Mouse (Mus musculus) cerebral cortex, adult 2 months (tissue): ENCODE measurements around the gene Rgs17.

Source experiments
- WGBS: fragments of 180-500 bp; shearing (Covaris S2); methylation state at CpG from one replicate; pipeline ENCODE4 v1.1.7; 2018; 5-methylcytosine and 5-hydroxymethylcytosine counted together

Gene Rgs17

DNA sequence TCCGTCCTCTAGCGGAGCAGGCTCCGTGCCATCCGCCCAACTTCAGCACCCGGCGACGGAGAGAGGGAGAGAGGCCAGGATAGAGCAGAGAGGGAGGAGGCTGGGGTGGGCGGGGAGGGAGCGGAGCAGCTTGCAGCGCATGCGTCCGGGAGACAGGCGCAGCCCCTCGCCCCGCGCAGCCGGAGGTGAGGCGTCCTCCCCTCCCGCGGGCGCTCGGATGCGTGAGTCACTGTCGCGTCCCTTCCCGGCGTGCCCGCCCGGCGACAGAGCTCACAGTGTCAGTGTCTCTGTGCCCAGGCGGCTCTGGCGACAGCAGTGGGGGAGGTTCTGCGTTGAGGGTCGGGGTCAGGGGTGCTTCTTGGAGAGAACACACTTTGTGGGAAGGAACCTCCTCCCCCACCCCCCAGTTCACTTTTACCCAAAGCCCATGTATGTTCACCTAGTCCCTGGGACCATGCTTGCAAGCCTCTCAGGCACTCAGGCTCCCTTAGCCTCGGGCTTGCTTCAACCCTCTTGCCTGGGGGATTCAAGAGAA is at the start of gene Rgs17:
Rgs17 (minus strand) TSS at position 107 of the 535 bp plus-strand sequence.
- under 1% methylated on average over 31 of the region's 35 CpGs for WGBS

DNA sequence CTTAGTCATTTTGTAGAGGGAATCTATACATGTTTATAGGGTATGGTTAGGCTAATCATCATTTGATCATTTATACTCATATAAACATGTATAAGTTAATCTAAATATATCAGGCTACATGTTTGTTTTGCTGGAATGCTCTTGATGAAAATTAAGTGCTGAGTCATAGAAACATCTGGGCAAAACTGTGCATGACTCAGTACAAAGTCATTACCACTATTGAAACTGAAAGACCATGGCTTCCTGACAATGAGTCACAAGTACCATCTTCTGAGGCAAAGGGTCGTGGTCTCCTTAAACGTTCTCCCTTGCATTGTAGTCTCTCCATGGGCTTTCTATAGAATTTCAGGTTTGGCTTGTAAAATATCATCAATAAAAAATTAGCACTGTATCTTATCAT is 45.5 kb upstream of the Rgs17 start:
- WGBS: 71% methylated on average over 2 of the region's 2 CpGs

DNA sequence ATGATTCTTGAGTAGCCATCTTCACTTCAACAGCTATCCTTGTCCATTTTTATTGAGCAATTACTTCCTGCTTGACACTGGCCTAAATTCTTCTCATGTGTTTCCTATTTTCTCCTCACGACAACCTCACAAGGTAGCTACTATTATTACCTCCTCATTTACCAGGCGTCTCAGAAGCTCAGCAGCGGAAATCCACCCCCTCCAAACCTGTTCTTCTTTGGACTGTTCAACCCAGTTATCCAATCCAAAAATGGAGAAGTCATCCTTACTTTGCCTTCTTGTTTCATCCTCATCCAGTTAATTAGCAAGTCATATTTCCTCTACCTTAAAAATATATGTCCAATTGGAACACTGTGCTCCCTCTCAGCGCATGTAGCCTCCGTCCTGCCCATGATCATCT is 2.1 kb upstream of the Rgs17 start:
- WGBS: 60% methylated on average over 5 of the region's 5 CpGs

DNA sequence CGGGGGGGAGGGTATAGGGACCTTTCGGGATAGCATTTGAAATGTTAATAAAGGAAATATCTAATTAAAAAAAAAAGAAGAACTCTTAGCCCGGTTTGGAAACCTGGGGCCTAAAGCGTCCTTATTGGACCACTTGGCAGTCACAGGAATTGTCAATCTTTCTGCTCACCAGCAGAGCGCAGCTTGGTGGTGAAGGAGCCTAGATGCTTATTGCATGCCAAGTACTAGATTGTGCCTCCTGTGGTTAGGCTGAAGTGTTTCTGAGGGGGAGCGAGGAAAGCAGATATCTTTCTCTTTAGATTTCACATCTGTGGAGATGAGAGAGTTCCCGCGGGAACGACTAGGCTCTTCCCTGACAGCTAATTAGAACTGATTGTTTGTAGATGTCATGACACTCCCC is 896 bp upstream of the Rgs17 start:
- 11% methylated on average over 9 of the region's 9 CpGs for WGBS

DNA sequence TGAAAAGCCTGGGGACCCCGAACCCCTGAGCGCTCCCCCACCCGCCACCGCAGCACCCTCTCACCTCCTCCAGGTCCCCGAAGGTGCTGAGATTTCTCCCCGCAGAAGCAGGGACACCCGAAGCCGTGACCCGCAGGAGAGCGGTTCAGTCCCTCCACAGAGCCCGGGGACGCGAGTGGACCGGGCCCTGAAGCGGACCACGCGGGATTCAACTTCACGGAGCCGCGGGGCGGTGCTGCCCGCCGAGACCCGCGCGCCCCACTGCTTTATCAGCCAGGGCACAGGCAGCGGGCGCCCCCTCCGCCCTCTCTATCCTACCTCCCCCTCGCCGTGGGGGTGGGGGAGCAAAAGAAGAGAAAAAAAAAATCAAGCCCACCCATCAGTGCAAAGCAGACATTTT is 429 bp downstream of the Rgs17 start:
- WGBS: under 1% methylated on average over 31 of the region's 31 CpGs

DNA sequence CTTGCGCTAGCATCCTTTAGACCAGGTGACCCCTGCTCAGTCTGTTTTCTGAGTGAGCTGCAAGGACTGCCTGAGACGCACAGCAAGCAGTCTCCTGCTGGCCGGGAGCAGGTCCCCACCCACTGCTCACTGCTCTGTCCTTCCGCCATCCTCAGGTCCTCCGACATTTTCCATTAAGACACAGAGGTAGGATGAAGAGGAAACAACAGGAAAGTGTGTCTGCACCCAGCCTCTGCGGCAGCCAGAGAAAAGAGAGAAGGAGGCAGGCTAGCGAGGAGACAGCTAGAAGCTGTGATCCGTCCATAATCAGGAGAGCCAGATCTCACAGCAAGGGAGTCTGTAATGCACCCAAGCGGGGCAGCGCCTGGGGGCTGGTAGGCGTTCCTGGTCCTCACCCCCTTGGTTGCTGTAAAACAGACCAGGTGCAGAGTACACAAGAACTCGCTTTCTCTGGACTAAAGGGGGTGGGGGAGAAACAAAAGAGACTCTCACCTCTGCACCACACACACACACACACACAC is 1.1 kb downstream of the Rgs17 start:
- 4% methylated on average over 12 of the region's 12 CpGs for WGBS

DNA sequence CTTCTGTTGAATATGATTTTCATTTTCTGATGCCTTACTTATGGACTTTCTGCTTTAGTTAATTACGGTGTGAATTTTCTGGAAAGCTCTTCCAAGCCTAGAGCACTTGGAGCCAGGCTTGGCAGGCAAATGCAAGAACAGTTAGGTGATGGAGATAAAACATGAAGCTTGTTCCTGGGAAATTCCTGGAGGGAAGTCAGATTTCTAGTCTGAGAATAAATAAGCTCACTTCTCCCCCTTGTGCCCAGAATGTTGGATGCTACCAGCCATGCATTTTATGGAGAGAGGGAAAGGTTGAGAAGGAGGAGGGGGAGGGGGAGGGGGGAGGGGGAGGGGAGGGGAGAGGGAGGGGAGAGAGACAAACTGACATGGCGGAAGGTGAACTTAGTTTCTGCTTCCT is 17.8 kb downstream of the Rgs17 start:
- 42% methylated on average over 1 of the region's 2 CpGs for WGBS

DNA sequence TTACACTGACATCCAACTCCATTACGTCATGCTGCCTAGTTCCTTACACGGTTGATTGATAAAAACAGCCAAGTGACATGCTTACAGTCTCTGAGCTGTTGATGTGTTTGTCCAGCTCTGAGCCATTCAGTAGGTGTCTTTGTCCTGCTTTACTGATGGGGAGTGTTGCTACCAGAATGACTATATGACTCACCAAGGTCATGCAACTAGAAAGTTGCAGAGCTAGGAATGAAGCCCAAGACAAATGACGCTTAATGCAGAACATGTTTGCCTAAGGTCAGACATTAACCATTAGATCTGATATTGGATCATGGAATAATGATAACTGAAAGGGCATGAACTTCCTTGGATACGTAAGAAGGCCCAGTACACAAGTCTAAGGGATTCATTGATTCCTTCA is 20.4 kb downstream of the Rgs17 start:
- 87% methylated on average over 4 of the region's 4 CpGs for WGBS

DNA sequence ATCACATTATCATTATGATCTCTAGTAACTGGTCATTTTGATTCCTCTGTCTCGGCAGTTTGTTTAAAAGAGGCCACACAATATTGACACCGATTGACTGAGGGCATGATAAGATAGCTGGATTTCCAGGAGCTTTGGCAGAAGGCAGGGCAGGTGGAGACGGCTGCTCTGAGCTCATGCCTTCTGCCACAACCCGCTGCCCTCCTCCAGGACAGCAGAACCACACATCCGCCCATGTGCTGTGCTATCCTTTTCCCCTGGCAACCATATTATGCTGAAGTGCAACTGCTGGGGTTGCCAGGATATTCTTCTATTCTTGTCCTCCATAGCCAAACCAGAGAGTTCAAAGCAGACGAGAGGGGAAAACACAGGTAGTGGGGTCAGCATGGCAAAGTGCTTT is 21.5 kb downstream of the Rgs17 start:
- WGBS: 74% methylated on average over 6 of the region's 6 CpGs

DNA sequence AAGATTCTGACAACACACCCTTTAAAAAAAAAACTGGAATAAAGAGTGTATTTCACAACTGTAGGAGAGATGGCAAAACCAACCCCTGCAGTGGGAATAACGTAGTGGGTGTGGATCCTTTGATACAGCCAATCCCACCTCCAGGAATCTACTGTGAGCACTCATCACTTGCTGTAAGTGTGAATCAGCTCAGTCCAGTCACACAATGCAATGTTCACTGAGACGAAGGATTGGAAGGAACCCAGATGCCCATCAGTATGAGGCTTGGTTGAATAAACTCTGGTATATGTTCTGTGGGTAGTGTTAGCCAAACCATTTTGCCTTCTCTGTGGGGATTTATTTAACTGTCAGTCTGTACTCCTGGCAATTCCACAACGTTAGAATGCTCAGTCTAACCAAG is 45.1 kb downstream of the Rgs17 start:
- 29% methylated on average over 3 of the region's 3 CpGs for WGBS

DNA sequence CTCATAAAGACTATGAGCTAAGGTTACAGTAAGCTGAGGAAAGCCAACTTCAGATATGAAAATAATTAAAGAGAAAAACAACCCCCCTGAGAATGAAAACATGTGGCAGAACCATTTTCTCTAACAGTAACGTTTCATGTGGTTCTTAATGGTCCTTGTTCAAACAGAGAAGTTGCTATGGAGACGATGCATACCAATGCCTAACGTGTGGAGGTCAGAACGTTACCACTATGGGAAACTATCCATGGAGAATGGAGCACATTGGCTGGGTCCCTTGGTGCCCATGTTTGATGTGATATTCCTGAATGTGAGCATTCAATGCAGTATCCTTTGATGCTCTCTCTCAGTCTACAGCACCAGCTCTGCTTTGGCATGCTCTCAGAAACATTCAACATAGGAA is 51.1 kb downstream of the Rgs17 start:
- WGBS: 66% methylated on average over 4 of the region's 4 CpGs

DNA sequence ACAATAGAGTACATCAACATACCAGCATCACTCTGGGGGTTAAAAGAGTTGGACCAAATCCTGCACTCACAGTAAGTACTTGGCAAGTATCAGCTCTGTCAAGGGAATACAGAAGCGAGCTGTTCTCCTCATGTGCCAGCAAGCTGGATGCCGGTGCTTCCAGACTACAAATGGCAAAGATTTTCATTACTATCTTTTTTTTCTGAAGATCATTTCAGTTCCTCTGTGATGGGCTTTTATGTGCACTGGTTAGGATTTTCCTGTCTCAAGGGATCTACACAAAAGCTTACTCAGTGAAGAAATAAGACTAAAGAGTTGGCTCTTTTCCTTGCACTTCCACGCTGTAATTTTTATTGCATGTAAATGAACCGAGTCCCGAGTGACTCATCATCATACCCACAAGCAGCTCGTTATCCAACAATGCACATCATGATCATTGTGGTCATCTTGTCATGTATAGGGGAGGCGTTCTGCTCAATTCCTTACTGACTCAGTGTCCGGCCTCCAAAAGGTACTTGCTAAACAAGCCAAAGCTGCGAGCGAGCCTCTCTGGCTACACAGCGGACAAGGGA is 54.1 kb downstream of the Rgs17 start:
- 23% methylated on average over 11 of the region's 11 CpGs for WGBS

DNA sequence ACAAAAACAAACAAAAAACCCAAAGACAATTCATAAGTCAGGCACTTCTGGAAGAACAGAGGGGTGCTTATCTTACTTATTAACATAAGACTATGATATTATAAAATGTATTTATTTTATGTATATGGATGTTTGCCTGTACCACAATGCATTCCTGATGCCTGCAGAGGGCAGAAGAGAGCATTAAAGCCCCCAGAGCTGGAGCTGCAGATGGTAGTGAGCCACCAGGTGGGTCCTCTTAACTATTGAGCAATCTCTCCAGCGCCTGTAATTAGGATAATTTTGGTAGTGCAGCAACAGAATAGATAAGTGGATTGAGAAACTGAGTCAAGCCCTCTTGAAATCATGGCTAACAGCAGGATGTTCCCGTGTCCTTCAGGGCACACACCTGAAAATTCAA is 56.2 kb downstream of the Rgs17 start:
- 76% methylated on average over 2 of the region's 2 CpGs for WGBS

DNA sequence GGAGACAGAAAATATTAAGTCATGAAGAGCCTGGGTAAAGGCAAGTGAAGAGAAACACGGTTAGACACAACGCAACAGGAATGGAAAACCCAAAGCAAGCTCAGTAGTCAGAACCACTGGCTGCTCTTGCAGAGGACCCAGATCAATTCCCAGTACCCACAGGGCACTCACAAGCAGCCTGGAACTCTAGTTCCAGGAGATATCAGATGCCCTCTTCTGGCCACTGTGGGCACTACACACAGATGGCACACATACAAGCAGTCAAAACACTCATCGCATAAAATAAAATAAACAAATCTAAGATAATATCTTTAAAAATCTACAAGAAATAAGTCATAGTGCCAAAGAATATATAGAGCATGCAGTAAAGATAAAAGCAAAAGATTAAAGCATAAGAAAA is 59.5 kb downstream of the Rgs17 start:
- WGBS: 98% methylated on average over 3 of the region's 3 CpGs

DNA sequence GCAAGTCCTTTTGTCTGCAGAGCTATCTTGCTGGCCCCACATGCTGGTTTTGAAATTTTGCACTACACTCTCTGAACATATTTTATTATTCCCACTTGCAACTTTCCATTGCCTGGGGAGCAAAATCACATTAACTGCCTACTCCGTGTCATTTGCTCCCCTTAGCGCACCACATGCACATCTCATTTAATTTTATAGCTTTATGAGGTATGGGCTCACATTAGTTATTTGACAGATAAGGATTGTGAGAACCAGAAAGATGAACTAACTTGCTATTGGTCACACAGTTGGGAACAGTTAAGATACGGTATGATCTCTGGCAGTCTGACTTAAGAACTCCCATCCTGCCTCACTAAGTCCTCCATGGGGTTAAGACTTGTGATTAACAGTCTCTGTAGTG is 61.4 kb downstream of the Rgs17 start:
- WGBS: 91% methylated on average over 3 of the region's 3 CpGs

DNA sequence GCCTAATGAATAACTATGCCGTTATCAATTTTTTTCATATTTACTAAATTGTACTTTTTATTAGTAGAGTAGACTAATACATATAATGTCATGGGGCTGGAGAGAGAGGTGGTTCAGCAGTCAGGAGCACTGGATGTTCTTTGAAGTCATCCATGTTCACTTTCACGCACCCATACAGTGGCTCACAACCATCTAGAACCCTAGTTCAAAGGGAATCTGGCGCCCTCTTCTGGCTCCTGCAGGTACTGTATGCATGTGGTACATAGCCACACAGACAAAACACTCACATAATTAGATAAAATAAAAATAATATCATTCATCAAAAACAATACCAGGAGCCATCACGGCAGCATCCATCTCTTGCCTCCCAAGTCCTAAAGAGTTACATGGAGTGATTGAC is 62.5 kb downstream of the Rgs17 start:
- 80% methylated on average over 4 of the region's 4 CpGs for WGBS

DNA sequence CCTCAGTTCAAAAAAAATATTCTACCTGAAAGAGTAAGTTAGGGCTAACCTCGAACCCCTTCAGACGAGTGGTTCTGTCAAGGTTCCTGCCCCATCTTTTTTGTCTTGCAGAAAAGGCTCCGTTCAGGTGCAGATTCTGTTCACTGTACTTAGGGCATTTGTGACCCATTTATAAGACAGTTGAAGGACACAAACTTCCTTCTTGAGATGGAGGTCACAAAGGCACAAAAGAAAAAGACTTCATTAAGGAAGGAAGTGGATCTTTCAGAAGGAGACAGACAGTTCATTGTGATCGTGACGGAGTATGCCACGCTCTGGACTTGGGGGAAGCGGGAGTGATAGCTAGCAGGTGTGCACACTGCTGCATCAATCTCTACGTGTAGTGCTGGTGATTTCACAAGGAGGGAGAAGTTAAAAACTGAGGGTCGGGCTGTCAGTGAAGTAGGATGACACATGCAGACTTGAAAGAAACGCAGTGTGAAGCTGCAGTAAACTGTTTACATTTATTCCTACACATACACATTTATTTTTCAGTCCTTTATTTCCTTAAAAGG is 64.1 kb downstream of the Rgs17 start:
- 65% methylated on average over 10 of the region's 10 CpGs for WGBS

DNA sequence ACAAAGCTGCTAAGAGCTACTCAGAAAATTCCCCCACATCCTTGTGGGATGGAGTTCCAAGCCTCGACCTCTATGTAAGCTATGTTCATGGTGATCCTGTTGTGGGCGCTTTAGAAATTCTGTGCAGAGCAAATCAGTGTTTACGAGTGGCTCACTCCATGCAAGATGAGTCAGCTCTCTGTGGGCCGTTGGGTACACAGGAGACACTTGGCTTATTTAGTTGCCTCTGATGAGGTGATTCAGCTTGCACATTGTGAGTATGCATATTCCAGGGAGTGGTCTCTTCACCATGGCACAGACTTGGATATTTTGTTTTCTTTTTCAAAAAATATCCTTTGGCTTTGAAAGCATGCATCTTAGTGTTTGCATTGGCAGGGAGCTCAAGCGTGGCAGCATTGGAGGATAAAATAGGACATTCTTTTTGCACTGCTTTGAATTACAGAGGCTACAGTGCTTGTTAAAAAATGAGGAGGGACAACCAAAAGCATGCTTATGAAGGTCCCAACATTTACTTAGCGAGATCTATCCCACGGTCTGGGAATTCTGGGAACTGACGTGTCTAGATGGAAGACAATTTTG is 68.8 kb downstream of the Rgs17 start:
- WGBS: 46% methylated on average over 8 of the region's 8 CpGs

DNA sequence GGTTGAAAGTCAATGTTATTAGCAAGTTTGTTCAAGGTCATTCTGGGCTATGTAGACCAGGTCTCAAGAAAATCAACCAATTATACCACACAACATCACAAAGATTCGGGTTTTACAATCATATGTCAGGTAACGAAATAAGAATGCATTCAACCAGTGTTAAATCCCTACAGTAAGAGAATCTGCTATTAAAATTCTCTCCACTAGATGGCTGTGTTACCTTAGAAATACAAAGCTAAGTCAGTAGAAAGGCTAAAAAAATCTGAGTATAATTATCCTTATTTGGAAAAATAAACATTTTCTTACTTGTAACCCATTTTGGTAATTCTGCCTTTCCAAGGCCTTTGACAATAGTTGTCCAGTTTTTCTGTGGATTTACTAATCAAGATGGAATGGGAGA is 75.3 kb downstream of the Rgs17 start:
- WGBS: 8% methylated on average over 2 of the region's 2 CpGs

DNA sequence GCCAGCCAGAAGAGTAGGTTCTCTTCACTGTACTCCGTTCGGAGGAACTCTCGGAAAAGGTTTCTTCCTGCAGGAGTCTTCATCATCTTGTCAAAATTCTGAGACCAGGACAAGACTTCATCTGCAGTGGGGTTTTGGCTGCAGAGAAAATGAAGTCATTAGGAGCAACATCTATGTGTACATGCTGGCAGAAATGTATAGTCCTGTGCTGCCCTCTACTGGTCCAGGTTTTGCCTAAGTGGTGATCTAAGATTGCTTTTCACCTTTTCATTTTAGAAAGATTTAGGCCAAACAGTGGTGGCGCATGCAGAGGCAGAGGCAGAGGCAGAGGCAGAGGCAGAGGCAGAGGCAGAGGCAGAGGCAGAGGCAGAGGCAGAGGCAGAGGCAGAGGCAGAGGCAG is 80.8 kb downstream of the Rgs17 start:
- WGBS: 77% methylated on average over 4 of the region's 4 CpGs

DNA sequence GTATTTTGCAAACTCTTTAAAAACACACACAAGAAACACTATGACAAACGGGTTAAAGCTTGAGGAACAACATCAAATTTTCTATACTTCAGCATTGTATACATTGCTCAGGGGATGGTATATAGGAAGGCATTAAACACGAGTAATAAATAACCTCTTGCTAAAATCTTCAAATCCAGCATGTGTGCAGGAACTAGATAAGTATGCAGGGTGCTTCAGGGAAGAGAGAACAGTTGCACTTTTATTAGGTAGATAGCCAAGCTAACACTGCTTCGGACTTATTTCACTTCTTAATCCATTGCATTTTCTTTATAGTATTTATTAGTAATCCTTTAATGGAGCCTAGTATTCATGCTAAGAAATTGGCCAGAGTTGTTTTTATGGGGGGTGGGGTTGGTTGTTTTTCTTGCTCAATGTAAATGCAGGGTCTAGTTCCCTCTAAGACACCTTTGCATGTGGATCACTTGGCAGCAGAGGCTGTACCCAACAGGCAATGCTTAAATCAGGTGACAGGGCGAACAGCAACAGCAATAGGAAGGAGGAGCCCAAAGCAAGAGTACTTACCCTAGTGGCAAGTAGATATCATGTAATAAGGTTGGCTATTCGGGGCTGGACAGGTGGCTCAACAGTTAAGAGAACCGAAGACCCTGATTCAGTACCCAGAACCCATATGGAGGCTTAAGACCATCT is 95.7 kb downstream of the Rgs17 start:
- WGBS: 80% methylated on average over 6 of the region's 6 CpGs

DNA sequence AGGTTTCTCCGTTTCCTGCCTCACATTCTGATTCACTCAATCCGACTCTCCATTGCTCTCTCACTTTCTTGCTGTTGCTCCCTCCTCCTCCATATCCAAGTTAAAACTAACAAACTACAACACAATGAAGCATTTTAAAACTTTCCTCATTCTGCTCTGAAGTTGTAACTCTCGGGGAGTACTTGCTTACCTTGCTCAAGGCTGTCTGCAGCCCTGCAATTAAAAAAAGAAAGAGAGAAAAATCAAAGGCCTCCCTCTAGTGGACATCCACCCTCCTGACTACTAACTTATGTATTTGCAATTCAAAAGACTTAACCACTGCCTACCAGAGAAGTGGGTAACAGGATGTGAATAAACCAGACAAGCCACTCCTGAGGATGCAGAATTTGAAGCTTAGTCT is 97.4 kb downstream of the Rgs17 start:
- WGBS: under 1% methylated on average over 3 of the region's 3 CpGs
